Mouse (Mus musculus): ENCODE data around the gene Sv2b.

Gene Sv2b

DNA sequence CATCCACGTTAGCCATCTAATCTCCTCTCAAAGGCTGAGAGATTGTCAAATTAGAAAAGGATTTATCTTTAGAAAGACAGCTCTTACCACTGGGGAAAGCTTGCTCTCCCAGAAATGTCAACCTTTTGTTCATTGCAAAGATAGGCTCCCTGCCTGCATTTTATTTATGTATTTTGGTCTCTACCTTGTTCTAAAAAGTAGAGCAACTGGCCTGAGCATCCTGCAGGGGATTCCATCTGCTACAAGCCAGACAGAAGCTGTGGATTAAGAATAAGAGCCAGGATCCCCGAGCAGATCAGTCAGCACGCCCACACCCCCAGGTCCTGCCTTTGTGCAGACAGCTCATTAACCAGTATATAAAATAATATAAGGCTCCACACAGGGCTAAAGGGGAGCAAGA is 16.8 kb downstream of the Sv2b start:
- DNase-seq (ENCODE audit: low spot score in 2 of 2): no peak

DNA sequence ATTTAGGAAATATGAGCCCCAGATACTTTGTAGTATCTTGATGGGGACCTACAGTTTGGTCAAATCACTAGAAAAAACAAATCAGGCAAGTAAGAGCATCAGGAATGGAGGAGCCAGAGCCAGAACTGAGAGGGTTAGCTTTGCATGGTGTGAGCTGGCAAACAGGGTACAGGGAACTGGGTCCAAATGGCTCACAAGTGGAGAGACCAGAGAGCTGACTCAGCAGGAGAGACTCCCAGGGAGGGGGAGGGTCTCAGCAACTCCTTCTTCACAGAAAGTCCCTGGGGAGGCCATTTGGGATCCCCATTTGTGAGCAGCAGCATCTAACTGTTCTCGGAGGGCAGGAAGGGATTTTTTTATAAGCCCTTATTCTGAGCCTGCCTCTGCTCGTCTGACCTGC is 18.5 kb downstream of the Sv2b start:
- DNase-seq (ENCODE audit: low spot score in 2 of 2): no peak

DNA sequence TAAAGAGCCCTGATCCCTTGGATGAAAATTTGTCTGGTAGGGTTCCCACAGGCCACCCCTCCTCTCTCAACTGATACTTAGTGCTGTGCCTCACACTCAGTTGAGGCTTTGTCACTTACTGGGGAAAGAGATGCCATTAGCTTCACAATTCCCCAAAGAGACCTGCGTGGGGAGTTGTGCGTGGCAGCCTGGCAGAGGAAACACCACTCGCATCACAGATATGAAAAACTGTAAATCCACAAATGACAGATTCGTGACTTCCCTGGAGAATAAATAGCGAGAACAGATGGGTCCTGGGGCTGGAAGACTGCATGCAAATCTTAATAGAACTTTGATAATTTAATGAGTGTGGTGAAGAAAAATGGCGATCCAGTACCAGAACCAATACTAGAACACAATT is 21.8 kb downstream of the Sv2b start:
- DNase-seq (ENCODE audit: low spot score in 2 of 2): no peak

DNA sequence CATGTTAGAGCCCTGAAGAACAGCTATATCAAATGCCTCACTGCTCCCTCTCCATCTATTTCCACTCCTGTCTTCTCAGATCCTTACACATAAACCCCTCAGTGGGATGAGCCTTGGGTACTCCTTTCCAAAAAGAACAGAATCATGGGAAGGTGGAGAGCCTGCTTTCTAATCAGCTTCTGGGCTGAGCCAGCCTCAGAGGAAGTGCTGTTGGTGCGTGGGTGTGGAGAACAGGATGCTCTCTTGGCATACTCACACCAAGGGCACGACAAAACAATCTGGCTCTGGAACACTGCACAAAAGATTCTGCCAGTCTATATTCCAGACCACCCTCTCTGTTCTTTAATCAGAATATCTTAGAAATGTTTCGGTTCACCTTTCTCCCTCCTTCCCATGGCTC is 26.1 kb downstream of the Sv2b start:
- no peak for DNase-seq (ENCODE audit: low spot score in 2 of 2)

DNA sequence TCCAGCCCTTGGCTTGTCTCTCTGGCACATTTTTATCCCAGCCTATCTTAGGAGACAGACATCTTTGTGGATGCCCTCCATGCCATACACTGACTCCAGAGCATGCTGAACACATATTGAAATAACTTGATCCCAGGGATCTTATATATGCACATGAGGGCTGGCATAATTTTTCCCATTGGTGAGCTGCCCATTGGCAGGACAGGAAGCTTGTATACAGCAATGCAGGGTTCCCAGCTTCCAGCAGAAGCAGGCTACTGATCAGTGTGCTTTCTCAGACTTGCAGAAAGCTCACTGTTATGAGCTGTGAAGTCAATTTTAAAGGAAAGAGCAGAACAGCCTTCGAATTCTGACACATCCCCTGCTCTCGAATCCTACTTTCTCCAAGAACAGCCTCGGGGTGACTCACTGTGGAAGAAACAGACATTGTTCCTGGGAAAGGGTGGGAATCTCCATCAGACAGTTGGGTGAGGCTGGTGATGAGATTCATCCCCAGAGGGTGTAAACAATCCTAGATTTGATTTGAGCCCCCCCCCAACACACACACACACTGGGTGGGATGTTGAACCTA is 26.9 kb downstream of the Sv2b start:
- no peak for DNase-seq (ENCODE audit: low spot score in 2 of 2)

DNA sequence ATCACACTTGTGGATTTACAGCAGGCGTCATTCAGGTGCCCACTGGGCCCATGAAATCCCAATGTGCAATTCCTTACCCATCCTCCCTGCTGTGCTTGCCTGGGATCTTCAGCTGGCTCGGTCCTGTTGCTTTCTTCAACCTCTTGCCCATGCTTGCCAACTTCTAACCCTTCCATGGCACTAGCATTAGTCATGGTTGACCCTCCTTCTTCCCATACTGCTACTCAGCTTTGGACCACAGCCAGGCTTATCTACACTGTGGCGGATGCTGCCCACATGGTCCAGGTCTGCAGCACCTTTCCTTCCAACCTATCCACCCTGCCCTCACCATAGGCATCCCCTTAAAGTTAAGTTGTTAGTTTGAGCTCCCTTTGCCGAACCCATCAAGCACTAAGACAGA is 28.0 kb downstream of the Sv2b start:
- no peak for DNase-seq (ENCODE audit: low spot score in 2 of 2)

DNA sequence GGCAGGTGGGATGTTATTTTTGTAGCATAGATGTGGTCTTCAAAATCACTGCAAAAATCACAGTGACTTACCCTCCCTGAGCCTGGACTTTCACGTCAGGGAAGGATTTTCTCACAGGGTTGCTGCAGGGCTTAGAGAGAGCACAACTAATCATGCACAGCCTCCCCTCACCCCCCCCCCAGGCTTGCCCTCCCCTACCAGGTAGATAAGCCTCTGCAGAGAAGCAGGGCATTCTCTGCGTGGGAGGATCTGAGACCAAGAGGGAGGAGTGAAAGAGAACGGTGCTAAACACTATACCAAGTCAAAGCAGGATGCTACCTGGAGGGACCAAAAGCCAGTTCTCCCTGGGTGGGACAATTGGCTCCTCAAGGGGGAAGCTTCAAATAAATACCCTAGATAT is 31.2 kb downstream of the Sv2b start:
- DNase-seq (ENCODE audit: low spot score in 2 of 2): no peak

DNA sequence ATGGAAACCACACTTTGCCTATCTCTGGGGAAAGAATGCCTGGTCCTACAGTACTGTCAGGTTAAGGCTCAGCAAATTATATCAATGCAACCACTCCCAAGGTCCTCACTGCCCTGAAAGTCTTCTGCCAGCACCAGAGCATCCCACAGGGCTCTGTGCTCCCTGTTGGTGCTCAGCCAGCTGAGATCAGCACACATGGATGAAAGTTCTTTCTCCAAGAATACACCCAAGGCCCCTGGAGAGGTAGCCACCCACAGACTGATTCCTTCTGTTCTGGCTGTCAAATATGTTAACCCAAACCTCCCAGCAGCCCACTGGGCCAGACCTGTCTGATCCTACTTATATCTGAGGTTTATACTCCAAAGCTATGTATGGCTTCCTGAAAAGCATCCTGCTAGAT is 32.3 kb downstream of the Sv2b start:
- no peak for DNase-seq (ENCODE audit: low spot score in 2 of 2)

DNA sequence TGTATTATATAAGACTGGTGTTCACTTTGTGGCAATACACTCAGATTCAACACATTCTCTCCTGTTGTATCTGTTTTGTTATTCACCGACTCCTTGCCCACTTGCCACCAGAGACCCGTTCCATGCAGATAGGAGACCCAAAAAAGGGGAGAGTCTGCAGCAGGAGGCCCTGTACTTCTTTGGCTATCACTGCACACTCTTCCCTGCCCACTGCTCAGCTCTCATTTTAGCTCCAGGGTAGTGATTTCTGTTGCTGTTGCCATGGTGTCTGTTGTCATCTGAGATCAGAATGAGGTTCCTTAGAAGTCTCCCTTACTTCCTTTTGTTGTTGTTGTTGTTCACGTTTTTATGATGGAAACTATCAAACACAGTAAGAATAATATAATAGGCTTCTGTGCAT is 34.5 kb downstream of the Sv2b start:
- no peak for DNase-seq (ENCODE audit: low spot score in 2 of 2)

DNA sequence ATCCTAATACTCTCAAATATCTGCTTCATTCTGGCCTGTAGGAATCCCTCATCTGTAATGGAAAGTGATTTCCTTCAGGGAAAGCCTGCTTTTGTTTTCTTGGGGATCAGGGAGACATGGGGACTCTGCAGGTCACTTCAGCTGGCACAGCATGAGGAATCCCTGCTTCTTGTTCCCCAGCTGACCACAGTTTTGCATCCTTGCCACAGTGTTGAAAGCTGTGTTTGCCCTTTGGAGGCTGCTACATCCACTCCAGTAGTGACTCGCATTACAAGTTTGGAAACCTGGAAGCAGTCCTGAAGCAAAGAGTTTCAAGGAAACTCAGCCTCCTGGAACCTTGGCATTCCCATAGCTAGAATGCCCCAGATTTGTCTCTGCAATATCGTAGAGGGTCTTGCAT is 35.4 kb downstream of the Sv2b start:
- DNase-seq (ENCODE audit: low spot score in 2 of 2): no peak

DNA sequence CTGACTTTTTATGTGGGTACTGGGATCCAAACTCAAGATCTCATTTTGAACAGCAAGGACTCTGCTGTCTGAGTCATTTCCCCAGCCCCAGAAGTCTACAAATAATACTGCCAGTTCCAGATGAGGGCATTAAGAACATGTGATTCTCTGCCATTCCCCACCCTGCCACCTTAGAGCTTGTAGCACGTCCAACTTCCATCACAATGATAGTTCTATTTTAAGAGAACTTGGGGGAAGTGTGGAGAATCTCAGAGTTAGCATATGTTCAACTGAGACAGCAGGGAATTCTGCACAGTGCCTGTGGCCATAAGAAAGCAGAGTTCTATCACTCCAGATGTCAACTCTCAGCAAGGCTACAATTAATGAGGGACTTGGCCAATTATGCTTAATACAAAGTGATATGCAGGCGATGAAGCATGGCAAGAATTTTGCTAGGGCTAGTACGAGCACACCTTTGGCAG is 37.1 kb downstream of the Sv2b start:
- no peak for DNase-seq (ENCODE audit: low spot score in 2 of 2)

DNA sequence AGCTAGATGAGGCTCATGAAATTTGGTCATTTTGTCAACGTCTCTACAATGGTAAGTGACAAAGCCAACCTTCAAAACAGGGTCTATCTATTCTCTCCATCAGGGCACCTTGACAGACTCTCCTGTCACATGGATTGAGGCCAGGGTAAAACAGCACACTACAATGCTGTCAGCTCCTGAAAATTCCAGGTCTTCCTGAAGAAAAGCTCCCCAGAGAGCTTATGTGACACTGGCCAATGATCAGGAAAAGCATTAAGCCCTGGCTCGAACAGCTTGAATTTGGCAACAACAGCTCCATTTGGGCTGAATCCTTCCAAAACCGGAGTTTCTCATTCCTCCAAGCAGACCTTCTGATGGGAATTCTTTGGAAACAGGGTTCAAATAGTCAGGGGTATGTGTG is 37.8 kb downstream of the Sv2b start:
- DNase-seq (ENCODE audit: low spot score in 2 of 2): no peak

DNA sequence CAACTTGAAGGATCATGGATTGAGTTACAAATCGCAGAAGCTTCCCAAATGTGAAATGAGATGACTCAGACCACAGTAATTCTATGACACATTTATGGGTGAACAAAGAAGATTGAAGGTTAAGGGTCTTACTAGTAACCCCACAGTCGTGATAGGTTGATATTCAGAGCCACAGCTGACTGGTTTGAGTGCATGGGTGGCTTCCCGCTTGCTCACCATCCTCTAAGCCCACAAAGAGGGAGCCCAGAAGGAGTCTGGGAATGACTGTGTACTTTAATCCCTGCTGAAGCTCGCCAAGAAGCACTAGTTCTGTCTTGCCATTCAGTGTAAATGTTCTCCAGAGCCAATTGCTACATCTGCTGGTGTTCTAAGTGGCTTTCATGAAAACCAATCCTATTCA is 41.8 kb downstream of the Sv2b start:
- DNase-seq (ENCODE audit: low spot score in 2 of 2): no peak

DNA sequence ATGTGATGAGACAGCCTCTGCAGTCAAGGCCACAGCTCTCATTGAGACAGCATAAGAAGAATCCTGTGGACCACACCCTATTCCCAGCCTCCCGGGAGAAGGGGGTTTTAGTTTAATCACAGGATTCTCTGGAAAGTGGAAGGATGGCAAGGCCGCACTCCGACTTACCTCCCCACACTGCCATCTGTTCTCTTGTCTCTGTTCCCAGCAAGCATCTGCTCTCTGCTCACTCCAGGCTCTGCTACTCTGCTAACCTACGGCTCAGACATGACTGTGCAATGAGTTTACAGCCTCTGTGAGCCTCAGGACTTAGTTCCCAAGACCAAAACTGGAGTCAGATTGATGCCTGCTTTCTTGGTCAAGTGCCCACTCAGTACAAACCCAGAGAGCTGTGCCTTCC is 43.8 kb downstream of the Sv2b start:
- DNase-seq (ENCODE audit: low spot score in 2 of 2): no peak

DNA sequence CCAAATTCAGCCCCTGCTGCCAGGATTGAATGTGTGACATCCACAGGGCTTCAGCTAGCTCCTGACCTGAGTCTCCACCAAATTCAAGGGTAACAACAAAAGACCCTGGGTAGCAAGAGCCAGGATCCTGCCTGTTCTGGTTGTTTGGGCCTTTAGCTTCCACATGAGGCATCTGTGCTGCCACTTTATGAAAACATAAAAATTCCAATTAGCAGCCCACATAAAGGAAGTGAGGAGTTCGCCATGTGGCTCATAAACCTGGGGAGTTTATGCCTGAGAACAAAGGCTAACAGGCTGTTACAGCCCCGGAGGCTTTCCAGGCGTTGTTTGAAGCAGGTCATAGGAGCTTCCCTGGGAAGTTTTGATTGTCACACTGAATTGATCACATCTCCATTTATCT is 49.1 kb downstream of the Sv2b start:
- no peak for DNase-seq (ENCODE audit: low spot score in 2 of 2)

DNA sequence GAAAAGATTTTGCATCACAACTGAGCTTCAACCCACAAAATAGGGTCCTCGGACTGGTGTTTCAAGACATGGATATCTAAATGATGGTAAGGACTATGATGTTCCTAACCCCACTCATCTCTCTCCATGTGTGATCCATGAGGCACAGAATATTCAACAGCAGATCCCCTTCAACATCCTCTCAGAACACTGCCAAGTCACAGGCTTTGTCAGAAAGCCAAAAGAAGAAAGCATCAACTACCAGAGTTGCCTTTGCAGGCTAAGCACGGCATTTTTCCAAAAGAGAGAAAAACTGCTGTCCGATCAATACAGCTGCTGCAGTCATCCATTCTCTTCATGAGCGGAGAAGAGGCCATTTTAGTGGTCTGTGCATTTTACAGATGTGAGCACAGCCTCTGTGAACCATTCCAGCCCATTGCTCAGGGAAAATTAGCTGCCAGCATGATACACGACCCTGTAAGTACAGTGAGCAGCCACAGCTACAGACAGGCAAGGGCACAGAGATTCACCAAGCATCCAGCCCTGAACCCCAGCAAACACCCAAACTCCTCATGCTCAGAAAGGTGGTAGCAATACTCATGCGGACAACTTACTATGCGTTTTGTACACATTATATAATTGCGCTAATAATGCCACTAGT is 55.3 kb downstream of the Sv2b start:
- DNase-seq (ENCODE audit: low spot score in 2 of 2): no peak

DNA sequence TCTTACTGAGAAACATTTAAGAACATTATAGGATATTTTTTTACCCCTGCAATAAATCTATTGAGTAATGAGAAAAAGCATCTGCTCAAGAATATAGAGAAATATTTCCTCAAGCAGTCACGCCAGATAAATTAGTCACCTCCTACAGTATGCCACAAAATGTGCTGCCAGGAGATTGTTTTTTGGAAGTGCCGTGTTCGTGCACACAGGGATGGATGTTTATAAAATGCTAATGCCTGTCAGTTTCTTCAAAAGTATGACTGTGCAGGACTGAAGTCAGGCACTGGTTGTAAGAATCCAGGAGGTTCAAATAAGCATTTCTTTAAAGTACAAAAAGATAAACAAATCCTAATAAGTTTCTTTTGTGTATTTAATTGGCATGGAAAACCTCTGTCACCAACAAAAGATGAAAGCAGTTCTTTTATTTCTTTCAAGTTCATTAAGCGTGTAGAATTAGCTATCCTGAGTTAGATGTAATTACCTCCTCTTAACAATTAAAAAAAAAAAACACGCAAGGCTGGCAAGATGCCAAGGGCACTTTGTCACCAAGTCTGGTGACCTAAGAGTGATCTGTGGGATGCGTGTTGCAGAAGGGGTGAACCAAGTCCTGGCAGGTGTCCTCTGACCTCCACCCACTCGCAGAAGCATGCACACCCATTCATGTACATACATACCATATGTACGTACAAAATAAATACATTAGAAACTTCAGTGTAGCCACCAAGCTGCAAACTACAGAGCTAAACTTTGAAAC is 68.1 kb downstream of the Sv2b start:
- DNase-seq (ENCODE audit: low spot score in 2 of 2): no peak

DNA sequence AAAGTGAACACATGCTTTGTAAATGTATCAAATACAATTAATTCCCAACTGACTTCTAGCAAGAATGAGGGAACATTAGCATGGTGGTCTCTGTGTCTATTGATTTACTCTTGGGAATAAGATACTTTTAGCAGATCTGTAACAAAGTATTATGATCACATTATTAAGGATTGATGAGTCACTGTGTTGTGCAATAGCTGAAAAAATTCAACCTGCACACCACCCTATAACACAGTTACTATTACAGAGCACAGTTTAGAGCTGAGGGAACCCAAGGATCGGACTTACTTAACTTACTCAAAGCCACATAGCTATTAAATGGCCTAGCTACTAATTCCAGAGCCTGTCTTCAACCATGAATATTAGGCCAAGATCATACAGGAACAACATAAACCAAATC is 72.7 kb downstream of the Sv2b start:
- DNase-seq (ENCODE audit: low spot score in 2 of 2): no peak

DNA sequence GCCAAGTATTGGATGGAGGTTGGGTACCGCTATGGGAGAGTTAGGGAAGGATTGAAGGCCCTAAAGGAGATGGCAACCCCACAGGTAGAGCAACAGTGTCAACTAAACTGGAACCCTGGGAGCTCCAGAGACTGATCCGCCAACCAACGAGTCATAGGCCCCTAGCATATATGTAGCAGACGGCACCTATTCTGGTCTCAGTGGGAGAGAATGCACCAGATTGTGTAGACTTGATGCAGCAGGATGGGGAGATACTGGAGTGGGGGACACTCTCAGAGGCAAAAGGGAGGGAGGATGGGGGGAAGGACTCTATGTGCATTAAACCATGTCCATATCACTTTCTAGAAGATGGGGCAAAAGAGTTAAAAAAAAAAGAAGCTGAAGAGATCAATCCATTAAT is 84.9 kb downstream of the Sv2b start:
- DNase-seq (ENCODE audit: low spot score in 2 of 2): no peak

DNA sequence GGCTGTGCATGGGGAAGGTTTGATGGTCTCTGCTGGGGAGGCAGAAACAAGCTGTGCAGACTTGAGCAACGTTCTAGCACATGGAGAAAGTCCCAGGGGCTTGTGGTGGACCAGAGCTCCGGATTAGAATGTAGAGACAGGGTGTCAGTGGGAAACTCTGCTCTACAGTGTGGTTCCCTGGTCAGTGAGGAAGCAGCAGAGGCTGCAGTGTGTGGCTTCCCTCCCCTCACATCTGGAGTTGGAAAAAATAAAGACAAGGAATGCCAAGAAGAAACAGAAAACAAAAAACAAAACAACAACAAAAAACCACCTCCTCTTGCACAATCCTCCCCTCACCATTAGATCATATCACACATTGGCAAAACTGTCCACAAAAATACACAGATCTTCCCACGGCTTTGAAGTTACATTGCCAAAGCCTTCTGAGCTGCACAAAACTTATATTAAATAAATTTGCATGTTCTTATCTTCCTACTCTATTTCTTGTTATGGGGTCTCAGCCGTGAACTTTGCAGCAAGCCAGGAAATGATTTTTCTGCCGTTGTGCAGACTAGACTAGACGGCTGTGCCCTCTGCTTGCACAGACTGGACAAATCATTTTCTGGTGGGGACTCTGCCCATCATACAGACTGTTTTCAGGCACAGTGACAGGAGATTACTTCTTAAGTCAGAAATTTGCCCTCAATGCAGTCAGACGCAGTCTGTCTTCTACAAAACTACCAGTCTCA is 86.2 kb downstream of the Sv2b start:
- no peak for DNase-seq (ENCODE audit: low spot score in 2 of 2)

DNA sequence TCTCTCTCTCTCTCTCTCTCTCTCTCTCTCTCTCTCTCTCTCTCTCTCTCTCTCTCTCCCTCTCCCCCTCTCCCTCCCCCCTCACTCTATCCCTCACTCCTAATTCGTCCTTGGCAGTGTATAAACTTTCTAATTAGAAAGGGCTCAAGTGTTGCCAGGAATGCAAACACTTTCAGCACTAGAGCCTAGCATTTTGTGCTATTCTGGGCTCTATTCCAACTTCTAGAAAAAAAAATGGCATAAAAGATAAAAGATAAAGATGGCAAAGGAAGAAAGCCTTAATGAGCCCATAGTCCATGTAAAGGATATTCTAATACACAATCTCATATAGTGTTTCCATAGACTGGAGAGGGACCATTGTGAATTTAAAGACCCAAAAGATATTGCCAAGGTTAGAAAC is 88.3 kb downstream of the Sv2b start:
- no peak for DNase-seq (ENCODE audit: low spot score in 2 of 2)

DNA sequence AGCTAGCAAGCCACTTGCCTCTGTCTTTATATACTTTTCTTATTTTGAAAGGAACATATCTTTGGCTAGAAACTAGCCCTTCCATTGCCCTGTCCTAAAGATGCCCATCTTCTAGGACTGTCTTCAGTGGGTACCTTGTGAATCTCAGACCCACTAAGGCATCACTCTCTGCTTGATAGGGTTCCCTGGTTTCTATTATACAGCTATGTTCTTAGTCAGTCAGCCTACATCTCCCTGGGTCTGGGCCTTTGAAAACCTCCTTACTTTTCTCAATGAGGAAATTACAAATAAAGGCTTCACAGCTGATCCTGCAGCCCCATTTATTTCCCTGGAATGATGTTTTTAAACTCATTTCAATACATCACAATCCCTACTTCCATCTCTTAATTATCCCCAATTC is 88.8 kb downstream of the Sv2b start:
- no peak for DNase-seq (ENCODE audit: low spot score in 2 of 2)

DNA sequence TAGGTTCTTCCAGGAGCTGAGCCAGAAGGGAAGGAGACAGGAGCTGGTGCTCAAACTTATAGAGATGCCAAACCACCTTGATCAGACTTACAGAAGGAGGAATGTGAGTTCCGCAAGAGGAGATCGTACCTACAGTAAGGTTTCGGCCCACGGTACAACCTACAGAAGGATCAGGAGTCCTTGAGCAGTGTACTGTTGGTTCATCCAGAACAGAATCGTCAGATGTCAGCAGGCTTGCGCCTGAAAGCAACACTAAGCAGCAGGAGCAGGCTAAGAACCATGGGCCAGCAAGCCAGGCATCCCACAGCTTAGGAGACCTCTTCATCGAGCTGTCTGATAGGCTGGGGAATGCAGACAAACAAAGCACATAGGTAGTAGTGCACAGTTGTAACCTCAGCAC is 92.9 kb downstream of the Sv2b start:
- no peak for DNase-seq (ENCODE audit: low spot score in 2 of 2)

Measured in natural killer cell, adult 2 months (primary cell).